Mouse (Mus musculus) olfactory bulb, adult 2 months (tissue): ENCODE results near the gene Vps25. TPM values are rescaled to one million over a fixed set of nuclear protein-coding genes. Genes with fewer than 3 reads are reported as not detected.

ENCODE experiments used
- H3K27ac ChIP-seq: fragments of 200-500 bp; 2 replicates; pipeline ENCODE4 v1.5.1; 2012; ENCODE audit warnings: low read depth, low read length; ENCODE audit not compliant: insufficient read depth
- H3K4me1 ChIP-seq: fragments of 200-500 bp; 2 replicates; pipeline ENCODE4 v1.6.1; 2012; ENCODE audit warnings: low read length; ENCODE audit not compliant: control insufficient read depth, insufficient read depth
- H3K4me3 ChIP-seq: fragments of 200-500 bp; 2 replicates; pipeline ENCODE4 v1.5.1; 2012; ENCODE audit warnings: mild to moderate bottlenecking, low read depth, low read length, moderate library complexity; ENCODE audit not compliant: insufficient read depth
- CTCF ChIP-seq: fragments of 200-500 bp; IDR thresholded peaks from 2 replicates; pipeline ENCODE4 v1.5.1; 2012; ENCODE audit warnings: low read depth, mild to moderate bottlenecking, low read length, moderate library complexity; ENCODE audit not compliant: insufficient read depth
- POLR2A ChIP-seq: fragments of 200-500 bp; IDR thresholded peaks from 2 replicates; pipeline ENCODE4 v1.6.1; 2012; ENCODE audit warnings: mild to moderate bottlenecking, low read depth, low read length, moderate library complexity; ENCODE audit not compliant: insufficient read depth
- WGBS: fragments of 180-500 bp; shearing (Covaris S2); methylation state at CpG from one replicate; pipeline ENCODE4 v1.1.7; 2018; 5-methylcytosine and 5-hydroxymethylcytosine counted together
- polyA plus RNA-seq: library from polyadenylated mRNA; stranded (reverse); fragments of >200 nt; gene quantifications from 2 replicates; pipeline ENCODE4 v1.2.4, GENCODE M21; 2012; ENCODE audit warnings: low replicate concordance; ENCODE audit not compliant: missing spikeins, insufficient read depth, insufficient read length

The Vps25 gene
- polyA plus RNA-seq, 1 experiment = not detected

GRCm38 (mm10) chr11:101235429-101235828 lies 18.1 kb upstream of the Vps25 start:
- Histone ChIP-seq H3K4me3 (no peak overlapping the region), H3K27ac (no peak overlapping the region), H3K4me1 (peaks cover 23% of the 10 kb centered on the region)
- no peak for TF ChIP-seq CTCF
- no peak for TF ChIP-seq POLR2A

DNA sequence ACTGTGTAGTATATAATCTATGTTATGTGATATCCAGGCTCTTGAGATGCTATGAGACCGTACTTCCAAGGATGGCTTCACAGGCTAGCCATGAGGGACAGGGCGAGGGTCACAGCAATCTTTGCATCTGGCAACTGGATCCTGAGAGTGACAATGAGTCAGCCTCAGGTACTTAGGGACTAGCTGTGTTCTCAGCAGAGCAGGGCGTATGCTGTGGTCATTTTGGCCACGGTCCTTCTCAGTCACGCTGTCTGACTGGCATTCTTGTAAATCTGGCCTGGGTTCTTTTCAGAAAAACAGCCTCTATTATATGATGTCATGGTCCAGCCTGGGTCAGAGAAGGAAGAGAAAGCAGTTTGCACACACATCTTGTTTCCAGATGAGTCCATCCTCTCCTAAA lies 16.7 kb upstream of the Vps25 start:
- WGBS = 92% methylated on average over 5 of the region's 5 CpGs
- H3K27ac ChIP-seq = no peak overlapping the region
- no peak overlapping the region for H3K4me3 ChIP-seq
- H3K4me1 ChIP-seq = peaks cover 10% of the 10 kb centered on the region
- no peak for TF ChIP-seq POLR2A
- TF ChIP-seq CTCF = no peak

- H3K4me1 ChIP-seq = peaks cover 6% of the 10 kb centered on the region
- no peak overlapping the region for H3K4me3 ChIP-seq
- WGBS = 29% methylated on average over 5 of the region's 5 CpGs
- TF ChIP-seq CTCF = no peak
- no peak for TF ChIP-seq POLR2A
- H3K27ac ChIP-seq = 0 out of 2 replicates have a peak overlapping the region, but pooled peaks have one; percentile 29
These were observed 15.3 kb upstream of the Vps25 start for GRCm38 (mm10) chr11:101238071-101238647.

- TF ChIP-seq CTCF = no peak
- no peak for TF ChIP-seq POLR2A
- Histone ChIP-seq H3K27ac (no peak overlapping the region), H3K4me1 (peaks cover 8% of the 10 kb centered on the region), H3K4me3 (no peak overlapping the region)
- 68% methylated on average over 4 of the region's 4 CpGs for WGBS
These were observed 8.4 kb upstream of the Vps25 start for GRCm38 (mm10) chr11:101245071-101245470.

DNA sequence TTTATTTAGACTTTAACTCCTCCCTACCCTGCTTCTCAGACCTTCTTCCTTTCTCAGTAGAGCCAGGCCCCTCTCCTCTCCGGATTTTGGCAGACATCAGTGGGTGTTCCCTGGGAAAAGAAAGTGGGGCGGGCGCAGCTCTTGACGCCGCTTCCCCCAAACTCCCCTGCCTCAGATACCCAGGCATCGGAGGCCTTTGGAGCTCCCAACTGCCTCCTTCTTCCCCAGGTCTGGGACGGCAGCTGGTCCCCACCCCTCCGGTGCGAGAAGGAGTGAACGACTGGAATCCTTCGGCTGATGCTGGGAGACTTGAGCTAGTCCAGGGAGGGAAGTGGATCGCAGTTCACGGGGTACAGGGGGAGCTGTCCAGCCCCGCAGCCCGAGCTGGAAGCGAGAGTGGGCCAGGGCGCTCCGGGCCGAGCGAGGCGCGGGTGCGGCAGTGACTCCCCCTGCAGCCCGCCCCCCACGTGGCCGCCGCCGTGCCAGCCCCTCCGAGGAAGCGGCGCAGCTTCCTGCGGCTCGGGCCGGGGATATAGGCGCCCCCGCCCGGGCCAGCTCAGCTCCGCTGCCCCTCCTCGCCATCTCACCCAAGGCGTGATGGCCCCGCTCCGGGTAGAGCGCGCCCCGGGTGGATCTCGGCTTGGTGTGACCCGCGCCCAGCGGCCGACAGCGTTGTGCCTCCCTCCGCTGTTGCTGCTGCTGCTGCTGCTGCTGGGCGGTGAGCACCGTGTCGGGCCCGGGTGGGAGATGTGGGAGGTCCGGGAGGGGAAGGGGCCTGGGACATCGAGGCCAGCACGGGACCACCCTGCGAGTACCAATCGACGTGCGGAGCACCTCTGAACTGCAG lies 7.4 kb upstream of the Vps25 start, which contains the start of gene Ramp2:
Ramp2 (plus strand) TSS at position 174 of the 847 bp plus-strand sequence.
- TF ChIP-seq CTCF = no peak
- under 1% methylated on average over 60 of the region's 63 CpGs for WGBS

DNA sequence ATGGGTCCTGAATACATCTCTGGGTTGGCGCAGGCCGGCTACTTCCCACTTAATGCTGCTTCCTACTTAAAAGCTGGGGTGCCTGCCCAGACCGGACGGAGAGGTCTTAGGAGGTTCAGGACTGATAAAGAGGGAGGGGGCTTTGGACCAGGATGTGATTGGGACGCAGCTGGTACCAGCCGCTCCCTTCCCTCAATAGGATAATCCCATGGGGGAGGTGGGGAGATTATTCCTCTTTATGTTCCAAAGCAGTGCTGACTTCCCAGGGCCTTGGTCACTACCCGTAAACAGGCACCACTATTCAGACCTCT lies 6.8 kb upstream of the Vps25 start:
- peak overlapping the region; percentile 62 for H3K4me3 ChIP-seq
- H3K27ac ChIP-seq = 0 out of 2 replicates have a peak overlapping the region, but pooled peaks have one; percentile 19
- TF ChIP-seq POLR2A = no peak
- no peak for TF ChIP-seq CTCF
- peaks cover 8% of the 10 kb centered on the region for H3K4me1 ChIP-seq
- 22% methylated on average over 7 of the region's 7 CpGs for WGBS

More for the DNA sequence above, 7.4 kb upstream of the Vps25 start, which contains the start of gene Ramp2:
- H3K27ac ChIP-seq = peak within 1 kb of the TSS; percentile 35; the same call in 1 of the 2 replicates
- H3K4me1 ChIP-seq = peaks cover 8% of the 10 kb centered on the region
- peak within 1 kb of the TSS; percentile 62 for H3K4me3 ChIP-seq

DNA sequence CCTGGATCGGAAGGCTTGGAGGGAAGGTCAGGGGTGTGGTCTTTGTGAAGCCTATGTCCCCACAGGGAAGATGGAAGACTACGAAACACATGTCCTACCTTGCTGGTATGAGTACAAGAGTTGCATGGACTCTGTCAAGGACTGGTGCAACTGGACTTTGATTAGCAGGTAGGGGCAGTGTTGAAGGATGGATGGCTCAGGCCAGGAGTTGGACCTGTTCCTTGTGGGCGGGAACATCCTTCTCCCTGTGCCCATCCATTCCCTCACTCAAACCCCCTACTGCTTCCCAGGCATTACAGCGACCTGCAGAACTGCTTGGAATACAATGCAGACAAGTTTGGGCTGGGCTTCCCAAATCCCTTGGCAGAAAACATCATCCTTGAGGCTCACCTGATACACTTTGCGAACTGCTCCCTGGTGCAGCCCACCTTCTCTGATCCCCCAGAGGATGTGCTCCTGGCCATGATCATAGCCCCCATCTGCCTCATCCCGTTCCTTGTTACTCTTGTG lies 5.9 kb upstream of the Vps25 start:
- TF ChIP-seq POLR2A = no peak
- no peak for TF ChIP-seq CTCF
- H3K4me3 ChIP-seq = no peak overlapping the region
- WGBS = 91% methylated on average over 6 of the region's 6 CpGs
- no peak overlapping the region for H3K27ac ChIP-seq
- H3K4me1 ChIP-seq = peaks cover 8% of the 10 kb centered on the region

DNA sequence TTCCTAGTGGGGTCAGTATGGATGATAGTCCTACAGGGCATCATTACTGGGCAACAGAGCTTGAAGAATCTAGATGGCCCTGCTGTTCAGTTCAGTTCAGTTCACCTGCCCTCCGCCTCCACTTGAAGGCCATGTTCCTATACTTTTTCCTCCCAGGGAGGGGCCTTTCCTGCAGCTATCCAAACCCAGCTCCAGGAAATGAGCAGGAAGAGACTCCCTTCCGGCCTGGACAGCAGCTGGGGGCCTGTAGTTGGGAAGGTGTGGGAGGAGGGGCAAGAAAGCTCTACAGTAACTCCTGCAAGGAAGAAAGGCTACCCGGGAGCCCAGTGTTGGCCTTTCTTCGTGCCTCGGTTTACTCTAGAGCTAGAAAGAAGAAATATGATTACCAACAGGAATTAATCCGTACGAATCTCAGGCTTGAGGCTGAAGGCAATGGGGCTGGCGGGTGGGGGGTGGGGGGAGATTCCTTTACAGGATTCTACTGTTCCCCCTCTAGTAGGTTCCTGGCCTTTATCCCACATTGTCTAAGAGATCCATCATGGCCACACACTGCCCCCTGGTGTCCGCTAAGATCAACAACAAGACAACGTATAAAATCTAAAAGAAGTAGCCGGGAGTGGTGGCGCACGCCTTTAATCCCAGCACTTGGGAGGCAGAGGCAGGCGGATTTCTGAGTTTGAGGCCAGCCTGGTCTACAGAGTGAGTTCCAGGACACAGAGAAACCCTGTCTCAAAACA lies 5.1 kb upstream of the Vps25 start:
- no peak overlapping the region for H3K4me3 ChIP-seq
- no peak overlapping the region for H3K27ac ChIP-seq
- peaks cover 8% of the 10 kb centered on the region for H3K4me1 ChIP-seq
- TF ChIP-seq POLR2A = no peak
- 0 out of 2 replicates have a peak, but pooled peaks have one; percentile 10 for TF ChIP-seq CTCF
- WGBS = 34% methylated on average over 14 of the region's 14 CpGs
